11 mouse cellular contexts compared by ENCODE assay signal in the genomic region with DNA sequence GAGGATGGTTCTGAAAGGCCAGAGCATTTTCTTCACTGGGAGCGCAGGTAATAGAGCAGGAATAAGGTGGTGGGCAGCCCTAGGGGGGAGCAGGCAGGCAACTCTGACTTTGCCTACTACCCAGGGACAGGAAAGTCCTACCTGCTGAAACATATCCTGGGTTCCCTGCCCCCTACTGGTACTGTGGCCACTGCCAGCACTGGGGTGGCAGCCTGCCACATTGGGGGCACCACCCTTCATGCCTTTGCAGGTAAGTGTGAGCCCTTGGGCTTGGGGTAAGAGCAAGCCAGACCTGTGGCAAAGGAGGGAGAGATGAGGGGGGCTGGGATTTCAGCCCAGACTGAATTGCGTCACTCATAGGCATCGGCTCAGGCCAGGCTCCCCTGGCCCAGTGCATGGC. TPM values are rescaled to one million over a fixed set of nuclear protein-coding genes. Genes with fewer than 3 reads are reported as not detected.
DNase-seq lines count a peak whose midpoint lies in the region; ATAC-seq lines count a peak whose summit lies in the region.
"Had no signal": no experiment of that assay in that cellular context is flagged by ENCODE, and none has a peak within 500 bp of the region (broad histone marks: within the 10 kb centered on the region; RNA-seq: fewer than 3 reads in every experiment).

No protein-coding gene starts in this region.

- peak overlapping the region; percentile 91 for H3K4me2 ChIP-seq in neural tube, embryonic 11.5 days (ENCODE audit: low read depth)
- H3K4me2 ChIP-seq in limb, embryonic 13.5 days (replicated peaks): peak overlapping the region; percentile 97
- H3K4me2 ChIP-seq in stomach, embryonic 16.5 days (ENCODE audit: low read depth, low read length): peak overlapping the region; percentile 80

- H3K4me3 ChIP-seq in erythroblast, embryonic 14.5 days (replicated peaks): peak overlapping the region; percentile 98
- H3K4me3 ChIP-seq in neural tube, embryonic 11.5 days (ENCODE audit: low read depth, low read length): peak overlapping the region; percentile 56
- H3K4me3 ChIP-seq in limb, embryonic 13.5 days: peak overlapping the region; percentile 62
- H3K4me3 ChIP-seq in stomach, embryonic 16.5 days (replicated peaks; ENCODE audit: low read length): peak overlapping the region; percentile 58

- ATAC-seq in erythroblast, adult 5-6 weeks (replicated peaks; ENCODE audit: low FRiP score, poor library complexity, severe bottlenecking): no peak
- ATAC-seq in neural tube, embryonic 11.5 days (ENCODE audit: insufficient read depth, low FRiP score, low TSS enrichment): no peak
- ATAC-seq in limb, embryonic 13.5 days (ENCODE audit: low FRiP score, low read depth): no peak
- no peak for ATAC-seq in stomach, embryonic 16.5 days (ENCODE audit: insufficient read depth, low FRiP score)
- ATAC-seq: activated CD4-positive, CD25-positive, alpha-beta regulatory T cell, adult 4 months had no signal

- peaks cover 8% of the 10 kb centered on the region for H3K9me3 ChIP-seq in erythroblast, embryonic 14.5 days (ENCODE audit: control insufficient read depth, low read length)
- no peaks in the 10 kb centered on the region for H3K9me3 ChIP-seq in neural tube, embryonic 11.5 days (ENCODE audit: control insufficient read depth, low read length)
- H3K9me3 ChIP-seq in limb, embryonic 13.5 days: no peaks in the 10 kb centered on the region
- H3K9me3 ChIP-seq in stomach, embryonic 16.5 days (replicated peaks; ENCODE audit: control insufficient read depth, low read length): no peaks in the 10 kb centered on the region

- no peak for DNase-seq in neural tube, embryonic 11.5 days (ENCODE audit: low spot score)
- DNase-seq in neural tube, embryonic 10.5 days (ENCODE audit: extremely low spot score, low spot score): no peak
- DNase-seq in adrenal gland, postnatal 36 days: no peak
- no peak for DNase-seq in layer of hippocampus, postnatal 14 days (ENCODE audit: low spot score in 2 of 2)
- DNase-seq: kidney, postnatal 36 days; spleen, adult 18-20 months had no signal

- WGBS in neural tube, embryonic 11.5 days: 95% methylated on average over 3 of the region's 3 CpGs
- 87% methylated on average over 3 of the region's 3 CpGs for WGBS in limb, embryonic 13.5 days
- WGBS in stomach, embryonic 16.5 days: 98% methylated on average over 3 of the region's 3 CpGs

- no peak overlapping the region for H3K27ac ChIP-seq in neural tube, embryonic 11.5 days (ENCODE audit: low read depth, low read length)
- H3K27ac ChIP-seq in limb, embryonic 13.5 days: no peak overlapping the region
- no peak overlapping the region for H3K27ac ChIP-seq in stomach, embryonic 16.5 days (ENCODE audit: low read length)

- H3K9ac ChIP-seq in neural tube, embryonic 11.5 days (ENCODE audit: low read length): peak overlapping the region; percentile 37
- H3K9ac ChIP-seq in limb, embryonic 13.5 days: peak overlapping the region; percentile 72
- H3K9ac ChIP-seq in stomach, embryonic 16.5 days (ENCODE audit: low read length): peak overlapping the region; percentile 66; the same call in 1 of the 2 replicates

- H3K27me3 ChIP-seq in erythroblast, embryonic 14.5 days (ENCODE audit: control insufficient read depth): no peaks in the 10 kb centered on the region
- H3K27me3 ChIP-seq in neural tube, embryonic 11.5 days (ENCODE audit: control insufficient read depth, insufficient read depth, low read length): no peaks in the 10 kb centered on the region
- H3K27me3 ChIP-seq in limb, embryonic 13.5 days: no peaks in the 10 kb centered on the region
- H3K27me3 ChIP-seq in stomach, embryonic 16.5 days (ENCODE audit: control insufficient read depth, insufficient read depth, low read length): no peaks in the 10 kb centered on the region

- peaks cover 63% of the 10 kb centered on the region for H3K36me3 ChIP-seq in erythroblast, embryonic 14.5 days (ENCODE audit: control insufficient read depth)
- peaks cover 8% of the 10 kb centered on the region; the same call in 1 of the 2 replicates for H3K36me3 ChIP-seq in neural tube, embryonic 11.5 days (ENCODE audit: control insufficient read depth, insufficient read depth, low read length)
- H3K36me3 ChIP-seq in limb, embryonic 13.5 days: peaks cover 40% of the 10 kb centered on the region
- peaks cover 15% of the 10 kb centered on the region; the same call in 1 of the 2 replicates for H3K36me3 ChIP-seq in stomach, embryonic 16.5 days (ENCODE audit: control insufficient read depth, insufficient read depth, low read length)

- H3K4me1 ChIP-seq in erythroblast, embryonic 14.5 days (ENCODE audit: control insufficient read depth): peaks cover 49% of the 10 kb centered on the region
- peaks cover 13% of the 10 kb centered on the region for H3K4me1 ChIP-seq in neural tube, embryonic 11.5 days (ENCODE audit: control insufficient read depth, insufficient read depth, low read length)
- H3K4me1 ChIP-seq in limb, embryonic 13.5 days: peaks cover 32% of the 10 kb centered on the region
- H3K4me1 ChIP-seq in stomach, embryonic 16.5 days (ENCODE audit: control insufficient read depth, insufficient read depth, low read length): peaks cover 22% of the 10 kb centered on the region

RNA-seq across cellular contexts. Expression of gene Pif1, which starts 2.1 kb away (rescaled TPM):
- 4.9 and 5.2 TPM in 2 replicates for polyA plus RNA-seq in erythroblast, embryonic 14.5 days (2012)
- total RNA-seq in erythroblast, adult 5-6 weeks (2015; ENCODE audit: low replicate concordance): 2.9 and 6.9 TPM in 2 replicates
- 6.5 and 19.7 TPM in 2 replicates for total RNA-seq in erythroblast, adult 5-6 weeks (2017; ENCODE audit: low replicate concordance)
- 10.2 and 11.1 TPM in 2 replicates for polyA plus RNA-seq in neural tube, embryonic 11.5 days (2014; fragmentation: Nextera tagmentation; extraction: Ambion mirVana)
- 15.1 and 16.0 TPM in 2 replicates for polyA plus RNA-seq in limb, embryonic 13.5 days (2015; fragmentation: Nextera tagmentation; extraction: Ambion mirVana)
- 12.2 and 12.7 TPM in 2 replicates for polyA plus RNA-seq in stomach, embryonic 16.5 days (2015; fragmentation: Nextera tagmentation; extraction: Ambion mirVana)
- total RNA-seq in adrenal gland, postnatal 36 days (2021): under 1 TPM; 0.46 to 0.92 TPM
- under 1 TPM; 0.67 to 0.69 TPM for total RNA-seq in layer of hippocampus, postnatal 14 days (2021)

RNA-seq across cellular contexts. Expression of gene Plekho2, which starts 9.3 kb away (rescaled TPM):
- 11.7 and 13.8 TPM in 2 replicates for polyA plus RNA-seq in erythroblast, embryonic 14.5 days (2012)
- total RNA-seq in erythroblast, adult 5-6 weeks (2015; ENCODE audit: low replicate concordance): 22.3 and 23.4 TPM in 2 replicates
- total RNA-seq in erythroblast, adult 5-6 weeks (2017; ENCODE audit: low replicate concordance): 25.3 and 39.0 TPM in 2 replicates
- polyA plus RNA-seq in neural tube, embryonic 11.5 days (2014; fragmentation: Nextera tagmentation; extraction: Ambion mirVana): 10.5 and 13.3 TPM in 2 replicates
- 13.9 and 16.2 TPM in 2 replicates for polyA plus RNA-seq in limb, embryonic 13.5 days (2015; fragmentation: Nextera tagmentation; extraction: Ambion mirVana)
- 21.4 and 23.0 TPM in 2 replicates for polyA plus RNA-seq in stomach, embryonic 16.5 days (2015; fragmentation: Nextera tagmentation; extraction: Ambion mirVana)
- 10 to 100 TPM; 56.6 to 71.5 TPM for total RNA-seq in adrenal gland, postnatal 36 days (2021)
- 1 to 10 TPM; 7.5 to 9.4 TPM for total RNA-seq in layer of hippocampus, postnatal 14 days (2021)

RNA-seq across cellular contexts. Expression of gene Rbpms2, which starts 40.4 kb away (rescaled TPM):
- polyA plus RNA-seq in erythroblast, embryonic 14.5 days (2012): 0.09 and 0.12 TPM in 2 replicates
- total RNA-seq in erythroblast, adult 5-6 weeks (2015; ENCODE audit: low replicate concordance): 0.84 TPM in 1 of 2 replicates, not detected in the other
- total RNA-seq in erythroblast, adult 5-6 weeks (2017; ENCODE audit: low replicate concordance): 0.17 TPM in 1 of 2 replicates, not detected in the other
- 20.4 and 20.7 TPM in 2 replicates for polyA plus RNA-seq in neural tube, embryonic 11.5 days (2014; fragmentation: Nextera tagmentation; extraction: Ambion mirVana)
- 15.3 and 16.1 TPM in 2 replicates for polyA plus RNA-seq in limb, embryonic 13.5 days (2015; fragmentation: Nextera tagmentation; extraction: Ambion mirVana)
- 20.4 and 22.9 TPM in 2 replicates for polyA plus RNA-seq in stomach, embryonic 16.5 days (2015; fragmentation: Nextera tagmentation; extraction: Ambion mirVana)
- total RNA-seq in adrenal gland, postnatal 36 days (2021): 10 to 100 TPM; 51.1 to 67.3 TPM
- 1 to 10 TPM; 2.1 to 2.3 TPM for total RNA-seq in layer of hippocampus, postnatal 14 days (2021)

Comparison
In these comparisons a context has a peak if more than half of its experiments do, and no peak if none do; other contexts are left out.
1. RNA of gene Rbpms2, which starts 40.4 kb away (polyA plus RNA-seq): 20.4 to 20.7 TPM in neural tube, embryonic 11.5 days, 20.4 to 22.9 TPM in stomach, embryonic 16.5 days and 15.3 to 16.1 TPM in limb, embryonic 13.5 days; 0.09 to 0.12 TPM in erythroblast, embryonic 14.5 days; every median in the first group is over 10 times any median in the second.
2. Peak in every context shown above with its lines, with median percentiles within 50 percentile points of each other: H3K4me3 ChIP-seq, H3K4me2 ChIP-seq and H3K9ac ChIP-seq.